Mouse (Mus musculus): ENCODE measurements around the gene Tldc1.
A peak's percentile ranks its signal among the peaks of the same experiment; 100 is the strongest.

Gene Tldc1

GRCm38 (mm10) chr8:119778263-119778662 lies at the start of gene Tldc1:
Gene Tldc1, minus strand, starts transcription at chr8:119778416.
- DNase-seq (ENCODE audit: low spot score in 2 of 2) = peak; percentile 96 to 99

GRCm38 (mm10) chr8:119827721-119828153 lies 49.5 kb upstream of the Tldc1 start:
- DNase-seq (ENCODE audit: low spot score in 2 of 2) = no peak

GRCm38 (mm10) chr8:119826982-119827381 lies 48.8 kb upstream of the Tldc1 start:
- no peak for DNase-seq (ENCODE audit: low spot score in 2 of 2)

GRCm38 (mm10) chr8:119825950-119826730 lies 47.9 kb upstream of the Tldc1 start:
- no peak for DNase-seq (ENCODE audit: low spot score in 2 of 2)

- DNase-seq (ENCODE audit: low spot score in 2 of 2) = peak in 1 of 2 experiments; percentile 77
Measured at GRCm38 (mm10) chr8:119824809-119825273, 46.6 kb upstream of the Tldc1 start.

GRCm38 (mm10) chr8:119824100-119824499 lies 45.9 kb upstream of the Tldc1 start:
- peak; percentile 56 to 69 for DNase-seq (ENCODE audit: low spot score in 2 of 2)

GRCm38 (mm10) chr8:119823278-119823677 lies 45.1 kb upstream of the Tldc1 start:
- DNase-seq (ENCODE audit: low spot score in 2 of 2) = no peak

- no peak for DNase-seq (ENCODE audit: low spot score in 2 of 2)
Measured at GRCm38 (mm10) chr8:119821691-119822090, 43.5 kb upstream of the Tldc1 start.

GRCm38 (mm10) chr8:119819976-119820375 lies 41.8 kb upstream of the Tldc1 start:
- DNase-seq (ENCODE audit: low spot score in 2 of 2) = no peak

- no peak for DNase-seq (ENCODE audit: low spot score in 2 of 2)
Measured at GRCm38 (mm10) chr8:119819316-119819715, 41.1 kb upstream of the Tldc1 start.

- DNase-seq (ENCODE audit: low spot score in 2 of 2) = no peak
Measured at GRCm38 (mm10) chr8:119817446-119817845, 39.2 kb upstream of the Tldc1 start.

- no peak for DNase-seq (ENCODE audit: low spot score in 2 of 2)
Measured at GRCm38 (mm10) chr8:119816219-119816618, 38.0 kb upstream of the Tldc1 start.

- DNase-seq (ENCODE audit: low spot score in 2 of 2) = no peak
Measured at GRCm38 (mm10) chr8:119812650-119813431, 34.6 kb upstream of the Tldc1 start.

- no peak for DNase-seq (ENCODE audit: low spot score in 2 of 2)
Measured at GRCm38 (mm10) chr8:119811925-119812324, 33.7 kb upstream of the Tldc1 start.

- no peak for DNase-seq (ENCODE audit: low spot score in 2 of 2)
Measured at GRCm38 (mm10) chr8:119810953-119811499, 32.8 kb upstream of the Tldc1 start.

GRCm38 (mm10) chr8:119810127-119810868 lies 32.1 kb upstream of the Tldc1 start:
- DNase-seq (ENCODE audit: low spot score in 2 of 2) = peak in 1 of 2 experiments; percentile 68

GRCm38 (mm10) chr8:119809620-119810019 lies 31.4 kb upstream of the Tldc1 start:
- no peak for DNase-seq (ENCODE audit: low spot score in 2 of 2)

GRCm38 (mm10) chr8:119807687-119808086 lies 29.5 kb upstream of the Tldc1 start:
- no peak for DNase-seq (ENCODE audit: low spot score in 2 of 2)

- peak; percentile 69 to 72 for DNase-seq (ENCODE audit: low spot score in 2 of 2)
Measured at GRCm38 (mm10) chr8:119806422-119807263, 28.4 kb upstream of the Tldc1 start.

GRCm38 (mm10) chr8:119805275-119805674 lies 27.1 kb upstream of the Tldc1 start:
- no peak for DNase-seq (ENCODE audit: low spot score in 2 of 2)

- DNase-seq (ENCODE audit: low spot score in 2 of 2) = no peak
Measured at GRCm38 (mm10) chr8:119802592-119802991, 24.4 kb upstream of the Tldc1 start.

Measured in frontal cortex, postnatal 10 days (tissue).